Mouse (Mus musculus) lung, embryonic 14.5 days (tissue): ENCODE data around the gene Fdxr. TPM values are rescaled to one million over a fixed set of nuclear protein-coding genes. Genes with fewer than 3 reads are reported as not detected.

Source experiments
- ATAC-seq: fragments of 200-750 bp; cut with Nextera tagmentation; 2 replicates; pipeline ENCODE4 v1.8.0; 2017; ENCODE audit warnings: mild to moderate bottlenecking, moderate TSS enrichment, moderate library complexity; ENCODE audit not compliant: insufficient read depth
- DNase-seq: peaks from one replicate; pipeline ENCODE4 v3.0.0-alpha.2; 2015
- H3K27ac ChIP-seq: fragments of 300-500 bp; sonication (generic); 2 replicates; pipeline ENCODE4 v1.5.1; 2014; ENCODE audit warnings: low read depth, mild to moderate bottlenecking, moderate library complexity
- H3K27me3 ChIP-seq: fragments of 300-500 bp; sonication (generic); 2 replicates; pipeline ENCODE4 v1.6.1; 2014; ENCODE audit warnings: low read length, control low read depth; ENCODE audit not compliant: insufficient read depth
- H3K36me3 ChIP-seq: fragments of 300-500 bp; sonication (generic); 2 replicates; pipeline ENCODE4 v1.6.1; 2014; ENCODE audit warnings: control low read depth; ENCODE audit not compliant: insufficient read depth
- H3K4me1 ChIP-seq: fragments of 300-500 bp; sonication (generic); 2 replicates; pipeline ENCODE4 v1.6.1; 2014; ENCODE audit warnings: antibody characterized with exemption, control low read depth; ENCODE audit not compliant: insufficient read depth
- H3K4me2 ChIP-seq: fragments of 300-500 bp; sonication (generic); 2 replicates; pipeline ENCODE4 v1.6.1; 2014; ENCODE audit warnings: mild to moderate bottlenecking
- H3K4me3 ChIP-seq: fragments of 300-500 bp; sonication (generic); 2 replicates; pipeline ENCODE4 v1.5.1; 2014; ENCODE audit warnings: low read depth, low read length
- H3K9ac ChIP-seq: fragments of 300-500 bp; sonication (generic); 2 replicates; pipeline ENCODE4 v1.6.1; 2014
- H3K9me3 ChIP-seq: fragments of 300-500 bp; sonication (generic); 2 replicates; pipeline ENCODE4 v1.6.1; 2016; ENCODE audit warnings: low read depth, low read length, control low read depth
- CTCF ChIP-seq: IDR thresholded peaks from 2 replicates; pipeline ENCODE4 v1.5.1; 2016; ENCODE audit warnings: antibody characterized with exemption, low read depth
- WGBS: fragments of 180-500 bp; shearing (Covaris S2); extraction: QIAGEN DNeasy Blood & Tissue Kit; methylation state at CpG from one replicate; pipeline ENCODE4 v1.1.7; 2014; 5-methylcytosine and 5-hydroxymethylcytosine counted together
- polyA plus RNA-seq: library from polyadenylated mRNA; unstranded; fragments of >200 nt; fragmentation: Nextera tagmentation; extraction: Ambion mirVana; gene quantifications from 2 replicates; pipeline ENCODE4 v1.2.1, GENCODE M21; 2014

The Fdxr gene
- polyA plus RNA-seq, 1 experiment from 2014 or later: 10.4 TPM

DNA sequence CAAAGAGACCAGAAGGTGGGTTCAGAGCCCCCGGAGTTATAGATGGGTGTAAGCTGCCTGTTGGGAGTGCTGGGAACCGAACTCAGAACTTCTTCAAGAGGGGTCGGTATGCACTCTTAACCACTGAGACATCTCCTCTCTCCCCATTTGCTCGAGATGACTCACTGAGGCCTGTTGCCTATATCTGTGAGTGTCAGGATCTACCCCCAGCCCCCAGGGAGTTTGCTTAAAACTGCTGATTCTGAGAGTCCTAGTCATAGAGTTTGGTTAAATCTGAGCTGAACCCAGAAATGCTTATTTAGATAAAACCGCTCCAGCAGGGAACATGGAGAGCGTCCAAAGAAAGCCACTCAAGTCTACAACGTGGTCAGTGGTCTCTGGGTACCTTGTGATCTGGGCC, 2.7 kb downstream of the Fdxr start:
- Histone ChIP-seq H3K27ac (no peak overlapping the region), H3K4me2 (no peak overlapping the region), H3K4me3 (no peak overlapping the region), H3K4me1 (0 out of 2 replicates have a peak, but pooled peaks cover 9% of the 10 kb centered on the region), H3K27me3 (peaks cover 7% of the 10 kb centered on the region), H3K9me3 (no peaks in the 10 kb centered on the region), H3K36me3 (0 out of 2 replicates have a peak, but pooled peaks cover 3% of the 10 kb centered on the region), H3K9ac (no peak overlapping the region)
- DNase-seq: no peak
- no peak for TF ChIP-seq CTCF
- no peak for ATAC-seq
- 73% methylated on average over 7 of the region's 7 CpGs for WGBS

DNA sequence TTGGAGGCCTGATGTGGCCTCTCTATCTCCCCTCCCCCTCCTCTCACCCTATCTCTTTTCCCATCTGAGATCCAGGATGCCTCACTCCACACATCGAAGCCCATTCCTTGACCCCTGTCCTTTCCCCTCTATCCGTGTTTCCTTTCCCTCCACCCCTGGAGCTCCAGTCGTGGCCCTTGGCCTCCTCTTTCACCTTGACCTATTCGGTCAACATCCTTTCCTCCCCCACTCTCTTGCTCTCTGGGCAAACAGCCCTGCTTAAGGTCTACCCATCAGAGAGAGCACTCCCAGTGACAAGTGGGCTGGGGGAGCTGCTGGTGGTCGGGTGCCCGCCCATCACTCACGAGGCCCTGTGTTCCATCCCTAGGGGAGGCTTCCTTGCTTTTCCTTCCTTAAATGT, 3.1 kb downstream of the Fdxr start:
- TF ChIP-seq CTCF: no peak
- Histone ChIP-seq H3K9me3 (no peaks in the 10 kb centered on the region), H3K27ac (no peak overlapping the region), H3K4me2 (no peak overlapping the region), H3K4me3 (no peak overlapping the region), H3K36me3 (0 out of 2 replicates have a peak, but pooled peaks cover 6% of the 10 kb centered on the region), H3K4me1 (0 out of 2 replicates have a peak, but pooled peaks cover 9% of the 10 kb centered on the region), H3K27me3 (peaks cover 12% of the 10 kb centered on the region), H3K9ac (no peak overlapping the region)
- WGBS: 47% methylated on average over 7 of the region's 7 CpGs
- no peak for DNase-seq
- ATAC-seq: no peak

DNA sequence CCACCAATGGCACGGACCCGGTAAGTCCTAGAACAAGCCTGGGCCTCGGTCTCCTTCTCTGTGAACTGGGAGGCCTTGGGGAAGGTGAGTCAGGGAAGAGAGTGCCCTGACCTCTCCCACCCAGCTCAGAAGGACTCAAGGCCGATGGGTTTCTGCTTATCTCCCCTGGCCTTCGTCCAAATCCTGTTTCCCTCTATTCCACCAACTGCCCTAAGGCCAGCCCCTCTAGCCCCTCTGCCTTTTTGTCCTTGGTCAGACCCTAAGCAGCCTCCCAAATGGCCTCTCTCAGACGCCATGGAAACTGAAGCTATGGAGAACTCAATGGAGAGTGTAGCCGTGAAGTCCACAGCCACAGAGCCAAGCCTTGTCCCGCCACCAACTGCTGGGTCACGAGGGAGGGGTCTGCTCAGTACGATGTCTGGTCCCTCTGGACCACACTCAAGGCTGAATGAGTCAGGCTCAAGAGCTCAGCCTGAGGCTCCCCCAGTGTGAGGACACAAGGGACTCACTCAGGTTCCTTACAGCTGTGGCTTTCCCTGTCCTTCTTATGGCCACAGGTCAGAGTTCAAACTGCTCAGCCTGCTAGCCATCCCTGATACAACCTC, 3.9 kb downstream of the Fdxr start:
- 72% methylated on average over 10 of the region's 10 CpGs for WGBS
- no peaks in the 10 kb centered on the region for H3K9me3 ChIP-seq
- H3K36me3 ChIP-seq: 0 out of 2 replicates have a peak, but pooled peaks cover 6% of the 10 kb centered on the region
- peaks cover 19% of the 10 kb centered on the region for H3K27me3 ChIP-seq
- H3K4me1 ChIP-seq: 0 out of 2 replicates have a peak, but pooled peaks cover 8% of the 10 kb centered on the region
- H3K4me2 ChIP-seq: no peak overlapping the region
- TF ChIP-seq CTCF: no peak
- no peak overlapping the region for H3K4me3 ChIP-seq
- no peak for ATAC-seq
- H3K9ac ChIP-seq: no peak overlapping the region
- no peak overlapping the region for H3K27ac ChIP-seq
- DNase-seq: no peak

DNA sequence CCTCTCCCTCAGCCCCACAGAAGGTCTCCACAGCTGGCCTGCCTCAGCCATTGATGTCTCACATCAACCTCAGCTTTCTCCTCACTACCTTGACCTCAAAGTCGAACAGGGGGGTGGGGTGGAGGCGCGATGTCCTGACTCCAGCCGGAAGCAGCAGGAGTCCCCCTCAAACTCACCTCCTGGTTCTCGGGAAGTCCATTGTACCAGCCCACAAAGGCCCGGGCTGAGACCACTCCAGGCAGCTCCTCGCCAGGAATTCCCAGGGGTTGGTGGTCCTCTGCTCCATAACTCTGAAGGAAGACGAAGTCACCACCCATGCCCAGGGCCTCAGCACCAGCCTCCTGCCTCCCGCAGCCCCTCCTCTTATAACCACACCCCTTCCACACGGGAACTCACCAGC, 5.4 kb downstream of the Fdxr start:
- Histone ChIP-seq H3K27ac (no peak overlapping the region), H3K9ac (no peak overlapping the region), H3K9me3 (no peaks in the 10 kb centered on the region), H3K4me3 (no peak overlapping the region), H3K4me1 (0 out of 2 replicates have a peak, but pooled peaks cover 6% of the 10 kb centered on the region), H3K4me2 (no peak overlapping the region), H3K27me3 (peaks cover 34% of the 10 kb centered on the region), H3K36me3 (0 out of 2 replicates have a peak, but pooled peaks cover 6% of the 10 kb centered on the region)
- ATAC-seq (no peak), DNase-seq (no peak)
- no peak for TF ChIP-seq CTCF
- 45% methylated on average over 10 of the region's 10 CpGs for WGBS

DNA sequence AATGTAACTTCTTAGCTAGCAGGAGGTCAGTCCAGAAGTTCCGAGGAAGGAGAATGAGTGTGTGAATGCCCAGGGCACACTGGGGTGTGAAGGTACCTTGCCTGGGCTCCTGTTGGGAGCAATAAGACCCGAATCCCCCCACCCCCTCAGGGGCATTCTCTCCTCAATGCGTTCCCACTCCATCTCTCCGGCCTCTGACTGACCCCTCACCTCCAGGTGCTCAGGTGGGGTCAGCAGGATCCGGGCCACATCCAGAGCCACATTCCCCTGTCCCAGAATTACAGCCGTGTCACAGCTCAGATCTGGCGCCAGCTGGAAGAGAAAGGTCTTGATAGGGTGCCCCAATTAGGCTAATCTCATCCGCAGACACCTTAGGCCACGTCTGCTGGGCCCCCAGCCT, 5.8 kb downstream of the Fdxr start:
- 50% methylated on average over 9 of the region's 9 CpGs for WGBS
- H3K9ac ChIP-seq: no peak overlapping the region
- peaks cover 39% of the 10 kb centered on the region for H3K27me3 ChIP-seq
- 0 out of 2 replicates have a peak, but pooled peaks cover 2% of the 10 kb centered on the region for H3K4me1 ChIP-seq
- 0 out of 2 replicates have a peak, but pooled peaks cover 6% of the 10 kb centered on the region for H3K36me3 ChIP-seq
- no peak overlapping the region for H3K4me2 ChIP-seq
- H3K4me3 ChIP-seq: no peak overlapping the region
- no peak for ATAC-seq
- no peaks in the 10 kb centered on the region for H3K9me3 ChIP-seq
- H3K27ac ChIP-seq: no peak overlapping the region
- no peak for DNase-seq
- TF ChIP-seq CTCF: no peak

DNA sequence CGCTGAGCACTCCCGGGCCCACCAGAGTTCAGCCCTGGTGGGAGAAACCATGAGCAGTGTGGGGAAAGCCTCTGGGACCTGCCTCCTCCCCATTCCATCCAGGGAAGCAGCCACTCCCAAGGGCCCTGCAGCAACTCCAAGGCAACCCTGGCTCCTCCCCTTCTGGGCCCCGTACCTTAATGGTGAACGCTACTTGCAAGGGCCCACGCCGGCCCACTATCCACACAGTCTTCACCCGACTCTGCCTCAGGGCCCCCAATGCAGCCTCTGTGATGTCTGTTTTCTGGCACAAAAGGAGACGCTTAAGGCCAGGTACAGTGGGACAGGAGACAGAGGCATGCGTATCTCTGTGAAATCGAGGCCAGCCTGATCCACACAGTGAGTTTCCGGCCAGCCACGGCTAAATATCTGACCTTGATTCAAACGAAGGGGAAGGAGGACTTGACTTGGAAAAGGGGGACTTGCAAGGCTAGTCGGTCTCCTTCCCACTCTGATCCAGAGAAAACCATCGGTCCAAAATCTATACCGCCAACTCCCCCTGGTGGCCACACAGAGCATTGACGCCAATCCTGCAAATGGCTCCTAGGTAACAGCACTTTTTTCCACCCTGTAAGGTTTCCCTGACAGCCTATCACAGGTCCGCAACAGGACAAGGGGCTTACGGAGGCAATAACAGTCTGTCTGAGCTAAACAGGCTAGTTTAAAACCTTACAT, 6.5 kb downstream of the Fdxr start:
- H3K9me3 ChIP-seq: no peaks in the 10 kb centered on the region
- no peak overlapping the region for H3K9ac ChIP-seq
- H3K27me3 ChIP-seq: peaks cover 46% of the 10 kb centered on the region
- TF ChIP-seq CTCF: peak; percentile 98
- 0 out of 2 replicates have a peak, but pooled peaks cover 2% of the 10 kb centered on the region for H3K4me1 ChIP-seq
- ATAC-seq (no peak), DNase-seq (peak; percentile 90)
- WGBS: 24% methylated on average over 19 of the region's 19 CpGs
- H3K27ac ChIP-seq: no peak overlapping the region
- no peak overlapping the region for H3K4me2 ChIP-seq
- no peak overlapping the region for H3K4me3 ChIP-seq
- H3K36me3 ChIP-seq: 0 out of 2 replicates have a peak, but pooled peaks cover 6% of the 10 kb centered on the region
